Comparison of ENCODE assay signal across 14 mouse cellular contexts in genomic region chr7:97344655-97345054, GRCm38 (mm10). TPM values are rescaled to one million over a fixed set of nuclear protein-coding genes. Genes with fewer than 3 reads are reported as not detected.
DNase-seq lines count a peak whose midpoint lies in the region; ATAC-seq and TF ChIP-seq lines count a peak whose summit lies in the region.
"Had no signal": no experiment of that assay in that cellular context is flagged by ENCODE, and none has a peak within 500 bp of the region (broad histone marks: within the 10 kb centered on the region; RNA-seq: fewer than 3 reads in every experiment).

No protein-coding gene starts in this region.

- H3K79me2 ChIP-seq in heart, adult 2 months (replicated peaks; ENCODE audit: control insufficient read depth, insufficient read depth, low read length): no peaks in the 10 kb centered on the region

- TF ChIP-seq EP300 in heart, adult 2 months (IDR thresholded peaks at IDR 0.05; ENCODE audit: insufficient read depth, low read depth, low read length): no peak

- H3K4me3 ChIP-seq in heart, adult 2 months: no peak overlapping the region
- no peak overlapping the region for H3K4me3 ChIP-seq in left cerebral cortex, adult 2 months
- no peak overlapping the region for H3K4me3 ChIP-seq in forebrain, embryonic 14.5 days (ENCODE audit: low read depth, low read length)
- no peak overlapping the region for H3K4me3 ChIP-seq in forebrain, embryonic 16.5 days (replicated peaks; ENCODE audit: low read length)
- no peak overlapping the region for H3K4me3 ChIP-seq in midbrain, postnatal 0 days (ENCODE audit: low read depth, low read length)
- H3K4me3 ChIP-seq: limb, embryonic 15.5 days; midbrain, embryonic 15.5 days; stomach, embryonic 15.5 days had no signal

- 79% methylated on average over 2 of the region's 2 CpGs for WGBS in heart, adult 2 months
- 81% methylated on average over 2 of the region's 2 CpGs for WGBS in forebrain, embryonic 14.5 days
- 85% methylated on average over 2 of the region's 2 CpGs for WGBS in forebrain, embryonic 16.5 days
- WGBS in midbrain, postnatal 0 days: 88% methylated on average over 2 of the region's 2 CpGs

- no peak for DNase-seq in heart, adult 2 months
- DNase-seq in heart, postnatal 36 days: no peak
- no peak for DNase-seq in left cerebral cortex, adult 2 months (ENCODE audit: extremely low spot score in 1 of 2, low spot score in 2 of 2)
- DNase-seq in left cerebral cortex, postnatal 25 days (ENCODE audit: low spot score in 2 of 2): no peak
- no peak for DNase-seq in forebrain, embryonic 14.5 days (ENCODE audit: low spot score)
- no peak for DNase-seq in midbrain, postnatal 0 days (ENCODE audit: low spot score)
- DNase-seq: embryo, embryonic 11 days; kidney, adult 18-20 months; retina, postnatal 1 day had no signal

- H3K9ac ChIP-seq in heart, adult 2 months (ENCODE audit: low read depth, low read length): no peak overlapping the region
- no peak overlapping the region for H3K9ac ChIP-seq in forebrain, embryonic 14.5 days (ENCODE audit: low read length)
- H3K9ac ChIP-seq in forebrain, embryonic 16.5 days (replicated peaks; ENCODE audit: low read depth, low read length): no peak overlapping the region
- H3K9ac ChIP-seq in midbrain, postnatal 0 days (replicated peaks; ENCODE audit: low read length, poor library complexity, severe bottlenecking): no peak overlapping the region
- H3K9ac ChIP-seq: limb, embryonic 15.5 days; midbrain, embryonic 15.5 days; stomach, embryonic 15.5 days had no signal

- no peak for ATAC-seq in forebrain, embryonic 14.5 days
- no peak; the same call in 1 of the 2 replicates for ATAC-seq in forebrain, embryonic 16.5 days
- ATAC-seq in midbrain, postnatal 0 days (ENCODE audit: low FRiP score): no peak

- no peaks in the 10 kb centered on the region for H3K36me3 ChIP-seq in heart, adult 2 months (ENCODE audit: control insufficient read depth, insufficient read depth, low read length)
- no peaks in the 10 kb centered on the region for H3K36me3 ChIP-seq in forebrain, embryonic 14.5 days (ENCODE audit: control insufficient read depth, insufficient read depth, low read length)
- no peaks in the 10 kb centered on the region for H3K36me3 ChIP-seq in forebrain, embryonic 16.5 days (ENCODE audit: control insufficient read depth, insufficient read depth)
- peaks cover 6% of the 10 kb centered on the region; the same call in 1 of the 2 replicates for H3K36me3 ChIP-seq in midbrain, postnatal 0 days (ENCODE audit: insufficient read depth, low read length)
- H3K36me3 ChIP-seq: stomach, embryonic 15.5 days had no signal

- peaks cover 9% of the 10 kb centered on the region for H3K4me1 ChIP-seq in heart, adult 2 months (ENCODE audit: control insufficient read depth, insufficient read depth, low read length)
- no peaks in the 10 kb centered on the region for H3K4me1 ChIP-seq in forebrain, embryonic 14.5 days (ENCODE audit: control insufficient read depth, insufficient read depth, low read length)
- H3K4me1 ChIP-seq in forebrain, embryonic 16.5 days (replicated peaks; ENCODE audit: control insufficient read depth, insufficient read depth, low read length): peaks cover 23% of the 10 kb centered on the region
- H3K4me1 ChIP-seq in midbrain, postnatal 0 days (ENCODE audit: insufficient read depth, low read length): no peaks in the 10 kb centered on the region

- H3K4me2 ChIP-seq in forebrain, embryonic 14.5 days (ENCODE audit: low read length): no peak overlapping the region
- no peak overlapping the region for H3K4me2 ChIP-seq in forebrain, embryonic 16.5 days (ENCODE audit: low read length)
- H3K4me2 ChIP-seq in midbrain, postnatal 0 days (ENCODE audit: low read depth, low read length, poor library complexity, severe bottlenecking): no peak overlapping the region
- H3K4me2 ChIP-seq: limb, embryonic 15.5 days; midbrain, embryonic 15.5 days; stomach, embryonic 15.5 days had no signal

- no peaks in the 10 kb centered on the region for H3K9me3 ChIP-seq in forebrain, embryonic 14.5 days (replicated peaks; ENCODE audit: control insufficient read depth, low read length)
- H3K9me3 ChIP-seq in forebrain, embryonic 16.5 days (ENCODE audit: control insufficient read depth, low read length): no peaks in the 10 kb centered on the region
- H3K9me3 ChIP-seq in midbrain, postnatal 0 days (ENCODE audit: low read length): no peaks in the 10 kb centered on the region
- H3K9me3 ChIP-seq: limb, embryonic 15.5 days; midbrain, embryonic 15.5 days; stomach, embryonic 15.5 days had no signal

- peak overlapping the region; percentile 31 for H3K27ac ChIP-seq in heart, adult 2 months
- H3K27ac ChIP-seq in left cerebral cortex, adult 2 months: peak overlapping the region; percentile 78
- peak overlapping the region; percentile 61 for H3K27ac ChIP-seq in forebrain, embryonic 14.5 days (ENCODE audit: low read depth, low read length)
- peak overlapping the region; percentile 80 for H3K27ac ChIP-seq in forebrain, embryonic 16.5 days (ENCODE audit: low read length)
- H3K27ac ChIP-seq in midbrain, postnatal 0 days (ENCODE audit: low read depth, low read length): no peak overlapping the region
- H3K27ac ChIP-seq: kidney, postnatal 0 days; limb, embryonic 15.5 days; midbrain, embryonic 15.5 days had no signal

- intact Hi-C loops in heart, adult 2 months (cut with DNase I): no loop called here
- intact Hi-C loops in heart, postnatal 36 days (cut with DNase I): no loop called here
- intact Hi-C loops in left cerebral cortex, adult 2 months (cut with DNase I): loop anchor here (1.0 kb wide), 2 partner anchors 43 to 99 kb away; no protein-coding TSS in a partner anchor
- intact Hi-C loops in left cerebral cortex, postnatal 25 days (cut with DNase I): loop anchor here (1.0 to 2.0 kb wide), 2 partner anchors 43 to 358 kb away; no protein-coding TSS in a partner anchor

- no peak for TF ChIP-seq POLR2A in heart, adult 2 months (IDR thresholded peaks at IDR 0.05; ENCODE audit: insufficient read depth, low read depth, low read length)

- TF ChIP-seq CTCF in heart, adult 2 months (IDR thresholded peaks at IDR 0.05): no peak
- no peak for TF ChIP-seq CTCF in left cerebral cortex, adult 2 months (IDR thresholded peaks at IDR 0.05)
- no peak for TF ChIP-seq CTCF in midbrain, postnatal 0 days (IDR thresholded peaks at IDR 0.05)

- H3K27me3 ChIP-seq in heart, adult 2 months (ENCODE audit: control insufficient read depth, insufficient read depth, low read length): no peaks in the 10 kb centered on the region
- no peaks in the 10 kb centered on the region for H3K27me3 ChIP-seq in forebrain, embryonic 14.5 days (replicated peaks; ENCODE audit: control insufficient read depth, insufficient read depth, low read length)
- no peaks in the 10 kb centered on the region for H3K27me3 ChIP-seq in forebrain, embryonic 16.5 days (replicated peaks; ENCODE audit: control insufficient read depth, insufficient read depth, low read length)
- H3K27me3 ChIP-seq in midbrain, postnatal 0 days (ENCODE audit: insufficient read depth, low read length): no peaks in the 10 kb centered on the region
- H3K27me3 ChIP-seq: limb, embryonic 15.5 days; midbrain, embryonic 15.5 days; stomach, embryonic 15.5 days had no signal

RNA-seq across cellular contexts. Expression of gene Kctd21, which starts 12.5 kb away (rescaled TPM):
- total RNA-seq in heart, adult 2 months (2021): 1 to 10 TPM; 3.7 to 4.1 TPM
- 3.6 and 6.3 TPM in 2 replicates for polyA plus RNA-seq in heart, adult 2 months (2012; rRNA removed)
- 1 to 10 TPM; 2.7 to 4.7 TPM for total RNA-seq in heart, postnatal 36 days (2021)
- 10 to 100 TPM; 12.5 to 14.6 TPM for total RNA-seq in left cerebral cortex, adult 2 months (2021)
- total RNA-seq in left cerebral cortex, postnatal 25 days (2021): 10 to 100 TPM; 14.1 to 15.3 TPM
- 7.5 and 7.9 TPM in 2 replicates for polyA plus RNA-seq in forebrain, embryonic 14.5 days (2014; fragmentation: Nextera tagmentation; extraction: Ambion mirVana)
- polyA plus RNA-seq in forebrain, embryonic 16.5 days (2015; fragmentation: Nextera tagmentation; extraction: Ambion mirVana): 7.5 and 7.8 TPM in 2 replicates
- 4.0 and 6.1 TPM in 2 replicates for total RNA-seq in midbrain, postnatal 0 days (2014; rRNA removed)
- 3.1 TPM in 2 replicates for polyA plus RNA-seq in midbrain, postnatal 0 days (2015; fragmentation: Nextera tagmentation; extraction: Ambion mirVana)

RNA-seq across cellular contexts. Expression of gene Usp35, which starts 12.8 kb away (rescaled TPM):
- 1 to 10 TPM in 1 of 2 experiments, under 1 TPM in 1; 0.84 to 1.0 TPM for total RNA-seq in heart, adult 2 months (2021)
- 2.5 and 2.8 TPM in 2 replicates for polyA plus RNA-seq in heart, adult 2 months (2012; rRNA removed)
- 1 to 10 TPM in 1 of 2 experiments, under 1 TPM in 1; 0.64 to 1.0 TPM for total RNA-seq in heart, postnatal 36 days (2021)
- total RNA-seq in left cerebral cortex, adult 2 months (2021): 10 to 100 TPM; 18.8 to 19.9 TPM
- 10 to 100 TPM; 13.7 to 15.6 TPM for total RNA-seq in left cerebral cortex, postnatal 25 days (2021)
- polyA plus RNA-seq in forebrain, embryonic 14.5 days (2014; fragmentation: Nextera tagmentation; extraction: Ambion mirVana): 4.0 and 4.1 TPM in 2 replicates
- polyA plus RNA-seq in forebrain, embryonic 16.5 days (2015; fragmentation: Nextera tagmentation; extraction: Ambion mirVana): 3.9 and 4.4 TPM in 2 replicates
- total RNA-seq in midbrain, postnatal 0 days (2014; rRNA removed): 13.4 and 14.3 TPM in 2 replicates
- 2.7 and 2.9 TPM in 2 replicates for polyA plus RNA-seq in midbrain, postnatal 0 days (2015; fragmentation: Nextera tagmentation; extraction: Ambion mirVana)

RNA-seq across cellular contexts. Expression of gene Alg8, which starts 26.8 kb away (rescaled TPM):
- total RNA-seq in heart, adult 2 months (2021): 1 to 10 TPM; 4.3 to 5.2 TPM
- 7.3 and 9.9 TPM in 2 replicates for polyA plus RNA-seq in heart, adult 2 months (2012; rRNA removed)
- 1 to 10 TPM; 4.2 to 4.7 TPM for total RNA-seq in heart, postnatal 36 days (2021)
- 10 to 100 TPM in 1 of 2 experiments, 1 to 10 TPM in 1; 9.9 to 10.2 TPM for total RNA-seq in left cerebral cortex, adult 2 months (2021)
- 10 to 100 TPM; 11.8 to 12.9 TPM for total RNA-seq in left cerebral cortex, postnatal 25 days (2021)
- 15.3 and 18.7 TPM in 2 replicates for polyA plus RNA-seq in forebrain, embryonic 14.5 days (2014; fragmentation: Nextera tagmentation; extraction: Ambion mirVana)
- 18.6 and 19.1 TPM in 2 replicates for polyA plus RNA-seq in forebrain, embryonic 16.5 days (2015; fragmentation: Nextera tagmentation; extraction: Ambion mirVana)
- 6.4 and 7.3 TPM in 2 replicates for total RNA-seq in midbrain, postnatal 0 days (2014; rRNA removed)
- polyA plus RNA-seq in midbrain, postnatal 0 days (2015; fragmentation: Nextera tagmentation; extraction: Ambion mirVana): 9.0 and 9.1 TPM in 2 replicates

RNA-seq across cellular contexts. Expression of gene Ndufc2, which starts 55.1 kb away (rescaled TPM):
- total RNA-seq in heart, adult 2 months (2021): 100 to 1,000 TPM; 483 to 533 TPM
- 305 and 346 TPM in 2 replicates for polyA plus RNA-seq in heart, adult 2 months (2012; rRNA removed)
- 100 to 1,000 TPM; 475 to 537 TPM for total RNA-seq in heart, postnatal 36 days (2021)
- 100 to 1,000 TPM; 213 to 230 TPM for total RNA-seq in left cerebral cortex, adult 2 months (2021)
- 100 to 1,000 TPM; 228 to 241 TPM for total RNA-seq in left cerebral cortex, postnatal 25 days (2021)
- 473 and 569 TPM in 2 replicates for polyA plus RNA-seq in forebrain, embryonic 14.5 days (2014; fragmentation: Nextera tagmentation; extraction: Ambion mirVana)
- polyA plus RNA-seq in forebrain, embryonic 16.5 days (2015; fragmentation: Nextera tagmentation; extraction: Ambion mirVana): 398 and 425 TPM in 2 replicates
- 408 and 463 TPM in 2 replicates for total RNA-seq in midbrain, postnatal 0 days (2014; rRNA removed)
- 608 and 638 TPM in 2 replicates for polyA plus RNA-seq in midbrain, postnatal 0 days (2015; fragmentation: Nextera tagmentation; extraction: Ambion mirVana)

Comparison
In these comparisons a context has a peak if more than half of its experiments do, and no peak if none do; other contexts are left out.
1. intact Hi-C loops: an anchor here in left cerebral cortex, adult 2 months (1.0 kb wide) and left cerebral cortex, postnatal 25 days (1.0 to 2.0 kb wide); none called in heart, adult 2 months and heart, postnatal 36 days.